Mouse (Mus musculus) heart, adult 9 months (tissue): ENCODE data around the gene Dnah2.

Experiments used
- DNase-seq, 2 experiments: peaks; one replicate each; pipeline ENCODE4 v3.0.0; 2022; ENCODE audit warnings: low spot score in 2 of 2

Gene Dnah2

GRCm38 (mm10) chr11:69390400-69391034 is 158.4 kb downstream of the Dnah2 start:
- peak; percentile 53 to 73 for DNase-seq

GRCm38 (mm10) chr11:69389531-69390399 is 159.1 kb downstream of the Dnah2 start:
- no peak for DNase-seq

- no peak for DNase-seq
Observed at GRCm38 (mm10) chr11:69388680-69389079, 160.2 kb downstream of the Dnah2 start.

GRCm38 (mm10) chr11:69386758-69387157 is 162.2 kb downstream of the Dnah2 start:
- no peak for DNase-seq

GRCm38 (mm10) chr11:69384979-69385378 is 163.9 kb downstream of the Dnah2 start:
- no peak for DNase-seq

GRCm38 (mm10) chr11:69382478-69383105 is 166.3 kb downstream of the Dnah2 start:
- no peak for DNase-seq

- no peak for DNase-seq
Observed at GRCm38 (mm10) chr11:69381356-69381755, 167.6 kb downstream of the Dnah2 start.

- DNase-seq = no peak
Observed at GRCm38 (mm10) chr11:69379600-69379999, 169.3 kb downstream of the Dnah2 start.

- DNase-seq = no peak
Observed at GRCm38 (mm10) chr11:69377766-69378165, 171.1 kb downstream of the Dnah2 start.

- DNase-seq = no peak
Observed at GRCm38 (mm10) chr11:69375646-69376045, 173.3 kb downstream of the Dnah2 start.

GRCm38 (mm10) chr11:69373223-69373965 is 175.5 kb downstream of the Dnah2 start:
- no peak for DNase-seq

- DNase-seq = no peak
Observed at GRCm38 (mm10) chr11:69372780-69373170, 176.1 kb downstream of the Dnah2 start.

- no peak for DNase-seq
Observed at GRCm38 (mm10) chr11:69372056-69372779, 176.7 kb downstream of the Dnah2 start.

- no peak for DNase-seq
Observed at GRCm38 (mm10) chr11:69371601-69372000, 177.3 kb downstream of the Dnah2 start.

GRCm38 (mm10) chr11:69370817-69371215 is 178.1 kb downstream of the Dnah2 start:
- DNase-seq = no peak
